Mouse (Mus musculus) thymus, postnatal 25 days (tissue): ENCODE measurements around the gene B230104I21Rik.

Experiments
- DNase-seq: peaks from one replicate; pipeline ENCODE4 v3.0.0; 2022

B230104I21Rik gene

GRCm38 (mm10) chr4:154396652-154397301, 60.9 kb downstream of the B230104I21Rik start:
- DNase-seq = no peak
